Mouse (Mus musculus): Measurements from ENCODE around the gene Chil1.

The Chil1 gene

DNA sequence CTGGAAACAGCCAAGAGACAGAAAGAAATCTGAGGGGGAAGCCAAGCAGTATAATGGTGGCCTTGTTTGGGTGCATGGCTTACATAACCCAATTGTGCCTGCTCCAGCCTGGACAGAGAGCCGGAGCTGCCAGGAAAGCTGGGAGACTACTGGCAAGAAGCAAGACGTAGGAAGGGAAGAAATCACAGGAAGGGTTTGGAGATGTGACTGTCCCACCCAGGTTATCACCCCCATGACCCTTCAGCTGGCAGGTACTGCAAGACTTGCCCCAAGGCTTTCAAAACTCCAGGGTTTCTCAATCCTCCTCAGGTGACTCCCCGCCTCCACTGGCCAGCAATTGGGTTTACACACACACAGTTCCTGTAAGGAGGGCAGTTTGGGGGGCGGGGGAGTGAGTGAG is at the start of gene Chil1:
Chil1 (plus strand) TSS at position 152 of the 400 bp plus-strand sequence.
- no peak for DNase-seq (ENCODE audit: low spot score in 2 of 2)

DNA sequence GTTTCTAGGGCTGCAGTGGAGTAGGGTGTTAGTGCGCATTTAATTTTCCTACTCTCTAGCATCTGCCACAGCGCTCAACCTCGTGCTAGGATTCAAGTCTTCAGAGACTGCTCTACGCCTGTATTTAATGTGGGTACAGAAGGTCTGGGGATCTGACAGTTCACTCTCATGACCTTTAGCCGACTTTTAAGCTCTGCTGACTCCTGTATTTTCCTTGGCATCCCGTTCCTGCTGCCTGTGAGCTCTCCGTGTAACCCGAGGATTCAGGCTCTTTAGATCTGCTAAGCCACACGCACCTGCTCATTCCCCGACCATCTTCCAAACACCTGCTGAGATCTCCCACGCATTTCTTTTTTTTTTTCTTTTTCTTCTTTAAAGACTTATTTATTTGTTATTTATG is 48.7 kb upstream of the Chil1 start:
- DNase-seq (ENCODE audit: low spot score in 2 of 2), result no peak

DNA sequence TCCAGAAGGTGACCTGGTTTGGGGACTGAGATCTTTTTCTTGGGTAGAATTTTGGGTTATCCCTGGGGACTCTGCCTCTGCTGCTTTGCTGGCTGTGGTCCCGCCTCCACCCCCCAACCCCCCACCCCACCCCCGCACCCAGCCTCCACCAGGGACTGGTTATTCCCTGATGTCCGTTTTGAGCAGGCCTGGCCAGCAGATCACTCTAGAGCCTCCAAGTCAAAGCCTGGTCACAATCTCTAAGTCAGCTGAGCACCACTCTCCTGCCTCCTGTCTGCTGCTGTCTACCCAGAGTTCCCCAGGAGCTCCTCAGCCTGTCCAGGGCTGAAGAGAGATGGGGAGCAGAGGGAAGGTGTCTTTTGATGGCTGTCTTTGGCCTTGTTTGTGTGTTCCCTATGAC is 45.6 kb upstream of the Chil1 start:
- DNase-seq (ENCODE audit: low spot score in 2 of 2), result no peak

- DNase-seq (ENCODE audit: low spot score in 2 of 2), result no peak
Measured at GRCm38 (mm10) chr1:134138424-134138823, 43.6 kb upstream of the Chil1 start.

GRCm38 (mm10) chr1:134142363-134142794 is 39.6 kb upstream of the Chil1 start:
- DNase-seq (ENCODE audit: low spot score in 2 of 2), result no peak

DNA sequence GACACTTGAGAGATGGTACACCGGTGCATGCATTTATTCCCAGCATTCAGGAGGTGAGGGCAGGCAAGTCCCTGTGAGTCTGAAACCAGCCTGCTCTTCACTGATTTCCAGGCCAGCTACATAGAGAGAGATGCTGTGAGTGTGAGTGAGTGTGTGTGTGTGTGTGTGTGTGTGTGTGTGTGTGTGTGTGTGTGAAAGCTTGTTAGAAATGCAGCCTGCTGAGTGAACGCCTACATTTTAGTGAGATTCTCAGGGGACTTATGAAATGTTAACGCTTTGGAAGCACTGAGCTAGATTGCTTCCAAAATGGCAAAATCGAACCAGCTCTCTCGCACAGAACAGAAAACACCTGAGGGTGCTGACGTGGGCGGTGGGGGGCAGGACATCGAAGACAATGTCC is 35.9 kb upstream of the Chil1 start:
- no peak for DNase-seq (ENCODE audit: low spot score in 2 of 2)

- DNase-seq (ENCODE audit: low spot score in 2 of 2), result no peak
Measured at GRCm38 (mm10) chr1:134150076-134150475, 31.9 kb upstream of the Chil1 start.

DNA sequence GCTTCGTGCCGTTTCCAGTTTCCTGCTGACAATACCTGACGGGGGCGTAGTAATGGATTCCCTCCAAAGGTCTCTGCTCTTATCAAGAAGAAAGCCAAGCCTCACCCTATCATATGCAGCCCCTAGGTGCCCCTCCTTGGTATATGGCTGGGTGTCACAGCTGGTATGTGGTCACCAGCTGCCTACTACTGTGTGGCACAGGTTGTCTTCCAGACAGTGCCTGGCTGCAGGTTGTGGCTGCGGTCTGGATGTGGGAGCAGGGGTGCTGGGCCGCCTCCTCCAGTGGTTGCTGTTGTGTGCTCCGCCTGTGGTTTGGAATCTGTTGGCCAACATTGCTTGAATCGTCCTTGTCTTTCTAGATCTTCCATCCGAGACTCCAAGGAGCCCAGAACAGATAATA is 31.2 kb upstream of the Chil1 start:
- DNase-seq (ENCODE audit: low spot score in 2 of 2), result no peak

DNA sequence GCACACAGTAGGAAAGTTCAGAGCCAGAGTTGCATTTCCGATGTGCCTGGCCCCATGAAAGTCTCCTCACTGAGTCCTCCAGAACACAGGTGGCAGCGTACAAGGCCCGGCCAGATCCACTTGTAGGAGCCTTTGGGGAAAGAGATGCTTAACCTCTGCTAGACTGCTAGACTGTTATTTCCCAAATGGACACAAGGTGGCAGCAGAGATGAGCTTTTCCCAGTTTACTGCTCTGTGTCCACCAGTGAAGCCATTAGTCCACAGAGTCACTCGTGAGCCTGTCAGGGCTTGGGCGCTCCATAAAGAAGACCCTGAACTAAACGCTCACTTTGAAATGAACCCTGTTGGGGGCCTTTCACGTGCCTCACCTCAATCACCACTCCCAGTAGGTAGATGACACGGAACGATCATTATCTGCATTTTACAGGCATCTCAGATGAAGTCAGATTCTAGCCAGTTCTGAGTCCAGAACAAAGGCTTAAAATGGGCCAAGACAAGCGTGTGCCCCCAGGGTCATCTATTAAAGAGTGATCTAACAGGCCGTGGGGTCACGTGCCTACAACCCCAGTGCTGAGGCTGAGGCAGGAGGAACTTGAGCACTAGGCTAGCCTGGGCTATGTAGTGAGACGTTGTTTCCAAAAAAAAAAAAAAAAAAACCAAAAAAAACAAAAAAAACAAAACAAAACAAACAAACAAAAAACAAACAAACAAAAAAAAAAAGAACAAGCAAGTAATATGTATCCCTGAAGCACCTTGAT is 30.1 kb upstream of the Chil1 start:
- DNase-seq (ENCODE audit: low spot score in 2 of 2), result peak; percentile 31 to 71

- no peak for DNase-seq (ENCODE audit: low spot score in 2 of 2)
Measured at GRCm38 (mm10) chr1:134152626-134153590, 29.1 kb upstream of the Chil1 start.

GRCm38 (mm10) chr1:134154121-134154520 is 27.9 kb upstream of the Chil1 start:
- no peak for DNase-seq (ENCODE audit: low spot score in 2 of 2)

- no peak for DNase-seq (ENCODE audit: low spot score in 2 of 2)
Measured at GRCm38 (mm10) chr1:134154655-134155054, 27.3 kb upstream of the Chil1 start.

GRCm38 (mm10) chr1:134160404-134160803 is 21.6 kb upstream of the Chil1 start:
- DNase-seq (ENCODE audit: low spot score in 2 of 2), result no peak

DNA sequence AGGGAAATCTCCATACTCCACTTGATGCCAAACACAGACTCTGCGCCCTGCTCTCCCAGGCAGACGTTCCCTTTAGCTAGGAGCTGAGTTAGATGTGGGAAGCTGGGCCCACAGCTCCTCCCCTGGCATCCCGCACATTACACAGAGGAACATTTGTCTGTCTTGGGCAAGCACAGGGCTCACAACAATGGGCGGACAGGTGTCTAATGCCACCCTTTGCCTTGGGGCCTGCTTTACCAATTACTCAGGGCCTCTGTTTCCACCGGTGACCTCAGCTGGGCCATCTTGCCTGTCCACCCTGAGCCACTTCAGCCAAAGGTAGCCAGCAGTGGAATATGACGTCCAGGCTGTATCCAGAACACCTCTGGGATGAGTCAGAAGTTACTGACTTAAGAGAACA is 20.6 kb upstream of the Chil1 start:
- no peak for DNase-seq (ENCODE audit: low spot score in 2 of 2)

- DNase-seq (ENCODE audit: low spot score in 2 of 2), result no peak
Measured at GRCm38 (mm10) chr1:134162510-134163225, 19.3 kb upstream of the Chil1 start.

DNA sequence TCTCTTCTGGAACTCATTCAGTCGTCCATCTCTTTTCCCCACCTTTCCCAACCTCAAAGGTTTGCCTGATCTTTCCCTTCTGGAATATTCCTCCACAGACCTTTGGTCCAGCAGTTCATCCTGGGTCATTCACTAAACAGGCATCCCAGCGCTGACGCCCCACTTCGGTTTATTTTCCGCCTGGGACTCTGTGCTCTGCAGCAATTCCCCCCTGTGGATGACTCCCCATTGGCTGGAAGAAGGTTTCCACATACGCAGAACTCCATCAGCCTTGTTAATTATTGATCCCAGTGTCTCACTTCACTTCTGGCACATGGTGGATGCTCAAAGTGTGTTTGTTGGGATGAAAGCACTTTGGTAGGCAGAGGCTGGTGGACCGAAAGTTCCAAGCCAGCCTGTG is 18.5 kb upstream of the Chil1 start:
- DNase-seq (ENCODE audit: low spot score in 2 of 2), result no peak

- no peak for DNase-seq (ENCODE audit: low spot score in 2 of 2)
Measured at GRCm38 (mm10) chr1:134164454-134164853, 17.5 kb upstream of the Chil1 start.

DNA sequence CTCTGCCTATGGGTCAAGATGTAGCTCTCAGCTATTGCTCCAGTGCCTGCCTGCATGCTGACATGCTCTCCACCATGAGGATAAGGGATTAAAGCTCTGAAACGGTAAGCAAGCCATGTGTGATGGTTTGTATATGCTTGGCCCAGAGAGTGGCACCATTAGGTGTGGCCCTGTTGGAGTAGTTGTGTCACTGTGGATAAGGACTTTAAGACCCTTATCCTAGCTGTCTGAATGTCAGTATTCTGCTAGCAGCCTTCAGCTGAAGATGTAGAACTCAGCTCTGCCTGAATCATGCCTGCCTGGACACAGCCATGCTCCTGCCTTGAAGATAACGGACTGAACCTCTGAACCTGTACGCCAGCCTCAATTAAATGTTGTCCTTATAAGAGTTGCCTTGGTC is 15.4 kb upstream of the Chil1 start:
- DNase-seq (ENCODE audit: low spot score in 2 of 2), result no peak

DNA sequence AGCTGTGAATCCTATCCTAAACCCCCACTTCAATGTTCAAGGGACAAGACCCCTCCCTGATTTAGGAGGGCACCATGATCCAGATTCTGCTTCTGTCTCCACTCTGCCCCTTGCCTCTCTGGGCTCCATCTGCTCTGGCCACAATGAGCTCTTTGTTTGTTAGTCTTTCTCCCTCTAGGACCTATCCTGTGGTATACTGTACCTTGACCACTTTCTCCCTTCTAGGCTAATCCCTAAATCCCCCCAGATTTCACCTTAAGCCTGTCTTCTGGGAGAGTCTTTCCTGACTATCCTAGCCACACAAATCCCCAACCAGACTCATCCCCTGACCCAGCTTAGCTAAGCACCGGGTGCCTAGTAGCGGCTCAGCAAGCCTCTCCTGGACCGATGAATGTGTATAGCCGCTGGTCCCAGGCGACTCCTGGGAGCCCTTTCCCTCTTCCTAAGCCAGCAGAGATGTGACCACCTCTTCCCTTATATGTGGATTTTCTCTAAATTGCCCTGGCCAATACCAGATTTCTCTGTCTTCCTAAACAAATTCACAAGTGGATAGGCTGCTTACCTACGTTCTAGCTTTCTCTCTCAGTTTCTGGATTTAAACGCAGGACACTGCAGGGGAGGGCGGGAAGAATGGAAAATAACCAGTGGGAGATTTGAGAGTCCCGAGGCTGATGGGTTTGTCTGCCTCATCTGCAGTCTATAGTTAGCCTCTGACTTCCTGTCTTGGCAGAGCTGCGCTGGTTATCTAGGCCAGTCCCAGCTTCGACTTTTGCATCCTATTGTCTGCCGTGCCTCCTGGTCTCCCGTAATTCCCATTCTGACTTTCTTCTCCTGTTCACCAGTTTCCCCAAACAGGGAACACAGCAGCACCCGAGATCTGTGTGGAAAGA is 14.3 kb upstream of the Chil1 start:
- no peak for DNase-seq (ENCODE audit: low spot score in 2 of 2)

GRCm38 (mm10) chr1:134168567-134168966 is 13.4 kb upstream of the Chil1 start:
- DNase-seq (ENCODE audit: low spot score in 2 of 2), result no peak
